Mouse (Mus musculus) hindbrain, embryonic 13.5 days (tissue): ENCODE data around the gene Ormdl3. TPM values are rescaled to one million over a fixed set of nuclear protein-coding genes. Genes with fewer than 3 reads are reported as not detected.
A peak's percentile ranks its signal among the peaks of the same experiment; 100 is the strongest.

ENCODE experiments used
- ATAC-seq: fragments of 200-750 bp; cut with Nextera tagmentation; 2 replicates; pipeline ENCODE4 v1.8.0; 2017; ENCODE audit warnings: moderate TSS enrichment; ENCODE audit not compliant: low FRiP score
- H3K27ac ChIP-seq: fragments of 300-500 bp; sonication (generic); 2 replicates; pipeline ENCODE4 v1.5.1; 2015; ENCODE audit warnings: inconsistent platforms, mild to moderate bottlenecking, moderate library complexity
- H3K27me3 ChIP-seq: fragments of 300-500 bp; sonication (generic); 2 replicates; pipeline ENCODE4 v1.6.1; 2015; ENCODE audit warnings: mild to moderate bottlenecking, inconsistent platforms
- H3K36me3 ChIP-seq: fragments of 300-500 bp; sonication (generic); 2 replicates; pipeline ENCODE4 v1.6.1; 2015; ENCODE audit warnings: mild to moderate bottlenecking, inconsistent platforms
- H3K4me1 ChIP-seq: fragments of 300-500 bp; sonication (generic); replicated peaks from 2 replicates; pipeline ENCODE4 v1.6.1; 2015; ENCODE audit warnings: inconsistent platforms
- H3K4me2 ChIP-seq: fragments of 300-500 bp; sonication (generic); 2 replicates; pipeline ENCODE4 v1.6.1; 2015; ENCODE audit warnings: inconsistent platforms, mild to moderate bottlenecking, moderate library complexity
- H3K4me3 ChIP-seq: fragments of 300-500 bp; sonication (generic); 2 replicates; pipeline ENCODE4 v1.5.1; 2015; ENCODE audit warnings: mild to moderate bottlenecking, inconsistent platforms
- H3K9ac ChIP-seq: fragments of 300-500 bp; sonication (generic); 2 replicates; pipeline ENCODE4 v1.6.1; 2015; ENCODE audit warnings: mild to moderate bottlenecking, inconsistent platforms
- H3K9me3 ChIP-seq: fragments of 300-500 bp; sonication (generic); 2 replicates; pipeline ENCODE4 v1.6.1; 2016; ENCODE audit warnings: inconsistent platforms
- WGBS: fragments of 180-500 bp; shearing (Covaris S2); methylation state at CpG from one replicate; pipeline ENCODE4 v1.1.7; 2015; 5-methylcytosine and 5-hydroxymethylcytosine counted together
- polyA plus RNA-seq: library from polyadenylated mRNA; unstranded; fragments of >200 nt; fragmentation: Nextera tagmentation; extraction: Ambion mirVana; gene quantifications from 2 replicates; pipeline ENCODE4 v1.2.1, GENCODE M21; 2015

Ormdl3 gene
- polyA plus RNA-seq, 1 experiment from 2014 or later: 91.8 TPM

- Histone ChIP-seq H3K27ac (peak overlapping the region; percentile 85), H3K4me2 (peak overlapping the region; percentile 93), H3K4me3 (peak overlapping the region; percentile 86), H3K36me3 (peaks cover 26% of the 10 kb centered on the region), H3K9ac (peak overlapping the region; percentile 91), H3K9me3 (no peaks in the 10 kb centered on the region), H3K4me1 (peaks cover 39% of the 10 kb centered on the region), H3K27me3 (peaks cover 4% of the 10 kb centered on the region; the same call in 1 of the 2 replicates)
- ATAC-seq: peak; percentile 65
- WGBS: 3% methylated on average over 22 of the region's 22 CpGs
Observed at GRCm38 (mm10) chr11:98586087-98586891, 879 bp downstream of the Ormdl3 start.

- no peaks in the 10 kb centered on the region for H3K9me3 ChIP-seq
- H3K9ac ChIP-seq: peak overlapping the region; percentile 24; the same call in 1 of the 2 replicates
- 90% methylated on average over 6 of the region's 6 CpGs for WGBS
- H3K36me3 ChIP-seq: peaks cover 39% of the 10 kb centered on the region
- H3K4me1 ChIP-seq: peaks cover 39% of the 10 kb centered on the region
- ATAC-seq: no peak
- no peaks in the 10 kb centered on the region for H3K27me3 ChIP-seq
- H3K27ac ChIP-seq: no peak overlapping the region
- H3K4me3 ChIP-seq: no peak overlapping the region
- no peak overlapping the region for H3K4me2 ChIP-seq
Observed at GRCm38 (mm10) chr11:98584629-98585177, 2.5 kb downstream of the Ormdl3 start.

DNA sequence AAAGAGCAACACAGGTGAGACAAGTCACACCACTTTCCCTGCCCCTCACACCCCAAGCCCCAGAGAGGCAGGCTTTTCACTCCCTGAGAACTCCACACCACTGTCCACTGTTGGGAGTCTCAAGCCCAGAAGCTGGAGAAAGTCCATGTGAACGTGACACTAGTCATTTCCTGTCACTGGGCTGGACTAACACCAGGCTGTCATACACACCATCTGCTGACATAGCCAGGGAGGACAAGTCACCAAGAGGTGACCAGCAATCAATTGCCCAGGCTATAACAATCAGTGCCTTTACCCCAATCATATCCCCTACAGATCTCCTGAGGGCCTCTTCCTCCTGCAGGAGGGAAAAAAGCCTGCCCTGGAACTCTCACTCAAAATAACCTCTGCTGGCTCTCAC, 3.0 kb downstream of the Ormdl3 start:
- peaks cover 39% of the 10 kb centered on the region for H3K36me3 ChIP-seq

DNA sequence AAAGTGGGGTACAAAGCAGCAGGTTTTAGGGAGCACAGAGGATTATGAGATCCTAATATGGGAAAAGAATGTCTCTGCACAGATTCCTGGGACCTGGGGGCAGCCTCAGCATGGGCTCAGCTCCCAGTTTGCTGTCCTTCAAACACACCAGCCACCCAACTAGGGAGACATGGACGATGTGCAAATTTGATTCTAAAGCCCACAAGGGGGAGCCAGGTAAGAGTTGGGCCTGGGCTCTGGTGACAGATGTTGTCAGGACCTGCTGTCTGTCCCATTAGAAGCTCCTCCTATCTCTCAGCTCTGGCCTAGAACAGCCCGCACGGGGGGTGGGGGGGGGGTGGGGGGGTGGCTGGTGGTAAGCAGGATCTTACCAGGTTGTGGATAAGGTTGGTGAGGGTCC, 3.6 kb downstream of the Ormdl3 start:
- no peaks in the 10 kb centered on the region for H3K9me3 ChIP-seq
- H3K27ac ChIP-seq: no peak overlapping the region
- WGBS: 40% methylated on average over 3 of the region's 3 CpGs
- no peak overlapping the region for H3K4me2 ChIP-seq
- peaks cover 37% of the 10 kb centered on the region for H3K4me1 ChIP-seq
- H3K4me3 ChIP-seq: no peak overlapping the region
- H3K9ac ChIP-seq: no peak overlapping the region
- H3K36me3 ChIP-seq: peaks cover 39% of the 10 kb centered on the region
- no peak for ATAC-seq
- no peaks in the 10 kb centered on the region for H3K27me3 ChIP-seq

More for the DNA sequence above, 3.0 kb downstream of the Ormdl3 start:
- no peaks in the 10 kb centered on the region for H3K9me3 ChIP-seq
- H3K27me3 ChIP-seq: no peaks in the 10 kb centered on the region
- no peak overlapping the region for H3K4me3 ChIP-seq
- H3K4me1 ChIP-seq: peaks cover 39% of the 10 kb centered on the region
- ATAC-seq: no peak
- peak overlapping the region; percentile 24; the same call in 1 of the 2 replicates for H3K9ac ChIP-seq
- 74% methylated on average over 1 of the region's 1 CpGs for WGBS
- no peak overlapping the region for H3K4me2 ChIP-seq
- H3K27ac ChIP-seq: no peak overlapping the region

DNA sequence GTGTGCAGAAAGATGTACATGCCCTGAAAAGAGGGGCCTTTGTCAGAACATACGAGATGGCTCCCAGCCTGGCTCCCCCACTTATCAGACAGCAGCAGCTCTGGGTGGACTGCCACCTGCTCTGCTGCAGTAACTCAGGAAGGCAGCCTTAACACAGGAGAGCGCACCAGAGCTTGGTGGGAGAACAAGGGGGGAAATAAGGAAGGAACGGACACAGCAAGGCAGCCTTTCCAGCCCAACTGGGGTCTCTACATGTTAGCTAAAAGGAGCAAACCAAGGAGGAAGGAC, 4.0 kb downstream of the Ormdl3 start:
- H3K4me2 ChIP-seq: no peak overlapping the region
- no peak overlapping the region for H3K4me3 ChIP-seq
- H3K27ac ChIP-seq: no peak overlapping the region
- no peak overlapping the region for H3K9ac ChIP-seq
- no peaks in the 10 kb centered on the region for H3K9me3 ChIP-seq
- peaks cover 33% of the 10 kb centered on the region for H3K4me1 ChIP-seq
- ATAC-seq: no peak
- 87% methylated on average over 3 of the region's 3 CpGs for WGBS
- no peaks in the 10 kb centered on the region for H3K27me3 ChIP-seq
- H3K36me3 ChIP-seq: peaks cover 39% of the 10 kb centered on the region

GRCm38 (mm10) chr11:98582551-98583264, 4.5 kb downstream of the Ormdl3 start:
- 89% methylated on average over 12 of the region's 12 CpGs for WGBS
- no peak overlapping the region for H3K27ac ChIP-seq
- H3K4me2 ChIP-seq: no peak overlapping the region
- peaks cover 39% of the 10 kb centered on the region for H3K36me3 ChIP-seq
- H3K4me1 ChIP-seq: peaks cover 28% of the 10 kb centered on the region
- no peak overlapping the region for H3K9ac ChIP-seq
- H3K4me3 ChIP-seq: no peak overlapping the region
- no peak for ATAC-seq
- H3K9me3 ChIP-seq: no peaks in the 10 kb centered on the region
- no peaks in the 10 kb centered on the region for H3K27me3 ChIP-seq

DNA sequence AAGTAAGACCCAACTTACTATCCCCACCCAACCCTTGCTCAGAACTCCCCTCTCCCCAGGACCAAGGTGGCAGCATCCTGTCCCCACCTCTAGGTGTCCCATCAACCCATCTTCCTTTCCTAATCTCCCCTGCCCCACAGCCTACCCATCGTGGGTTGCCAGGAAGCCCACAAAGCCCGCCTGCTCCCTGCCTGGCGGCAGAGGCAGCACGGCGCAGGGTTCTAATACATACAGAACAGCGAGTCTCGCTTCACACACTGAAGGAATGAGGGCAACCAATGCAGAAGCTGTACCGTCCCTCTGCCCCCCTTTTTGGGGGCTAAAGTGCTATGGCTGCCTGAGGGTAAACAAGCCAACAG, 5.2 kb downstream of the Ormdl3 start:
- WGBS: 78% methylated on average over 8 of the region's 8 CpGs
- Histone ChIP-seq H3K4me3 (no peak overlapping the region), H3K27me3 (no peaks in the 10 kb centered on the region), H3K36me3 (peaks cover 39% of the 10 kb centered on the region), H3K27ac (no peak overlapping the region), H3K9ac (no peak overlapping the region), H3K4me2 (no peak overlapping the region), H3K4me1 (peaks cover 23% of the 10 kb centered on the region), H3K9me3 (no peaks in the 10 kb centered on the region)
- ATAC-seq: no peak

DNA sequence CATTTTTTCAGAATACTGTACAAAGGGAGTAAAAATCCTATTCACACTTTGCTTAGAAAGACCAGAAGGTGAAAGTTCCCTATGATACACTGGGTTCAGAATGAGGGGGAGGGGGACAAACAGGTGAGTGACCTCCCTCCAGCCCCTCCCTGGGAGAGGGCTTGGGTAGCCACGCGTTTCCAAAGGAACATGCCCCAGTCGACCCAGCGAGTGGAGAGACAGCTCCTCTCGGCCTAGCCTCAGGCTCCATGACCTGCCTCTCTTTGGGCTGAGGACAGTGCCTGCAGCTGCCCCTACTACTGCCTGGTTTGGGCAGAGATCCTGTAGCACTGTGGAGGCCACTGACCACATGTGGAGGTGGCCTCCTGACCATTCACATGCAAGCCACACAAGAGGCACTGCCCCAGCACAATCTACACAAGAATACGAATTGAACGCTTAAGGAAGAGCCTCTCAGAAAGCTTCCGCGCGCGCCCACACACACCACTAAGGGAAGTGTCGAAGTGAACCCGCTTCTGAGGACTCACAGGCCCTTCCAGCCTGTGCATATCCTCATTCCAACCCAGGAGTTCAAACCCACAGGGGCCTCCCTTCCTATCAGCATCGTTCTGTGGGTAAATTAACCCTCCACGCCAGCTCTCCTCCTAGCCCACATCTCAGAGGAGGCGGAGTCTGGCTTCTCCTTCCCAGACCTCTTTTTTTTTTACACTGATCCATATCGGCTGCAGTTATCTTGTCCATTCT, 5.7 kb downstream of the Ormdl3 start:
- 68% methylated on average over 17 of the region's 17 CpGs for WGBS
- Histone ChIP-seq H3K4me2 (no peak overlapping the region), H3K4me1 (peaks cover 21% of the 10 kb centered on the region), H3K4me3 (no peak overlapping the region), H3K9ac (0 out of 2 replicates have a peak overlapping the region, but pooled peaks have one; percentile 13), H3K9me3 (no peaks in the 10 kb centered on the region), H3K36me3 (peaks cover 42% of the 10 kb centered on the region), H3K27me3 (no peaks in the 10 kb centered on the region), H3K27ac (no peak overlapping the region)
- ATAC-seq: no peak

DNA sequence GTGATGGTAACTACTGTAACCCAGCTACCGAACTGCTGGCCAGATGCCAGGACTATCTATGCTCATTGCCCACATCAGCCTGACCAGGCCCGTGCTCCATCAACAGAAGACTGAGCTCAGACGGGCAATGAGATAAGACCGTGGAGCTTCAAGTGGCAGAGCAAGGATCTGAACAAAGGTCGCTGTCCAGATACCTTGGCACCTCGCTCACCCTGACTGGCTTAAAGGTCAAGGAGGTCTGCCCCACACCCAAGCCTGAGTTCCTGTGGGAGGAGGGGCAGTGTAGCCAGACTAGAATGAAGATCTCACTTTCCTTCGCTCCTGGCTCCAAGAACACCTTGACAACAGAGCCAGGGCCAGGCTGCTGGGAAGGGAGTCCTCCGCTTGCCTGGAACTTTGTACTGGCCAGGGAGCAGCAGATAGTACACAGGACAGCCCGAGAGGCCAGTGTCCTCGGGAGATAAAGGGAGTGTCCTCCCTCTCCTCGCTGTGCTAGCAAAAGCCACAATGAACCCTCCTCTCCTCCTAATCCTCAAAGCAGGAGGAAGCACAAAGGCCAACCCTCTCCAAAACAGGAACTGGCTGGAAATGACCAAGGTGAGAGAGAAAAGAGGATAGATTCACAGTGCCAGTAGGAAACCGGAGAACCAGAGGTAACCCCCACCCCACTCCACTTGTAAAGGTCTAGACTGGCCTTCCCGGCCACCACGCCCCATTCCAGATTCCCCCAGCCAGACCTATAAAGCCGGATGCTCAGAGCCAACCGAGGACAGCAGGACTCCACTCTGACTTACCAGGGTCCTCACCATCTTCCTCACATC, 6.7 kb downstream of the Ormdl3 start:
- WGBS: 83% methylated on average over 16 of the region's 16 CpGs
- Histone ChIP-seq H3K4me1 (peaks cover 12% of the 10 kb centered on the region), H3K4me2 (no peak overlapping the region), H3K36me3 (peaks cover 42% of the 10 kb centered on the region), H3K9me3 (no peaks in the 10 kb centered on the region), H3K4me3 (no peak overlapping the region), H3K27ac (no peak overlapping the region), H3K27me3 (no peaks in the 10 kb centered on the region), H3K9ac (no peak overlapping the region)
- no peak for ATAC-seq

DNA sequence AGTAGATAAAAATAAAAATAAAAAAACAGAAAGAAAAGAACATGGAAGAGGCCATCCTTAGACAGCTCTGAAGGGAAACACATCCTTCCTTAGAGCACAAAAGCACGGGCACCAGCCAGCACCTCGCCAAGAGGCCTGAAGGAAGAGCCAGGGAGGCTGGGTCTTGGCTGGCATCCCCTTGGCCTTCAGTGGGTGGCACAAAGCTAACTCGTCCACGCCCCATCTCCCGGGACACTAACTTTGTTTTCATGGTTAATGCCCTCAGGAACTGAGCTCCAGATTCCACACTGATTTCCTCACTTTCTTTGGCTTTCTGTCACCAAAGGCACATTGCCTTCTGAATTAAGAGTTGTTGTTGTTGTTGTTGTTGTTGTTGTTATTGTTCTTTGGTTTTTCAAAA, 9.4 kb downstream of the Ormdl3 start:
- ATAC-seq: no peak
- Histone ChIP-seq H3K27ac (no peak overlapping the region), H3K9me3 (no peaks in the 10 kb centered on the region), H3K4me1 (no peaks in the 10 kb centered on the region; the same call in 1 of the 2 replicates), H3K36me3 (peaks cover 31% of the 10 kb centered on the region), H3K4me3 (no peak overlapping the region), H3K9ac (no peak overlapping the region), H3K4me2 (no peak overlapping the region), H3K27me3 (no peaks in the 10 kb centered on the region)
- 85% methylated on average over 5 of the region's 5 CpGs for WGBS

GRCm38 (mm10) chr11:98569461-98569860, 17.7 kb downstream of the Ormdl3 start:
- no peak overlapping the region for H3K9ac ChIP-seq
- H3K27ac ChIP-seq: no peak overlapping the region
- H3K4me3 ChIP-seq: no peak overlapping the region
- ATAC-seq: no peak
- H3K4me1 ChIP-seq: no peaks in the 10 kb centered on the region
- no peaks in the 10 kb centered on the region for H3K27me3 ChIP-seq
- no peak overlapping the region for H3K4me2 ChIP-seq
- H3K9me3 ChIP-seq: no peaks in the 10 kb centered on the region
- H3K36me3 ChIP-seq: no peaks in the 10 kb centered on the region
- WGBS: 77% methylated on average over 6 of the region's 6 CpGs
